Mouse (Mus musculus): ENCODE data around the gene Ogdh.
"Not testable (repeated sequence)": the region's sequence is repeated elsewhere in the genome, so short reads cannot be mapped to it uniquely, and the experiment has no call there.

The Ogdh gene

DNA sequence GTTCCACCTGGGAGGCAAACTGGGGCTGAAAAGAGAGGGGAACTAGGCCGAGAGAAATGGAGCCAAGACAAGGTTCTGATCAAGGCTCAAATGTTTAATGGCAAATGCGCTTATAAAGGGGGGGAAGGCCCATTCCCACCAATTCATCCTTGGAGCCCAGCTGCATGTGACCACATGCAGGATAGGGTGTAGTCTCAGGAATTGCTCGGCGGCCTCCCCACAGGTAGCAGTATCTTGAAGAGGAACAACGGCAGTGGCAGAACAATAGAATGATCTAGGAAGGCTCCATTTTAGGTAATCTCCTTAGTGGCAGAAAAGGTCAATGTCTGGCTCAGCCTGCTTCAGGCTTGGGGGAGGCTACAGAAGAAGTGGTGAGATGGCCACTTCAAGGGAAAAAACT, 76.6 kb downstream of the Ogdh start:
- DNase-seq: not testable (repeated sequence)

DNA sequence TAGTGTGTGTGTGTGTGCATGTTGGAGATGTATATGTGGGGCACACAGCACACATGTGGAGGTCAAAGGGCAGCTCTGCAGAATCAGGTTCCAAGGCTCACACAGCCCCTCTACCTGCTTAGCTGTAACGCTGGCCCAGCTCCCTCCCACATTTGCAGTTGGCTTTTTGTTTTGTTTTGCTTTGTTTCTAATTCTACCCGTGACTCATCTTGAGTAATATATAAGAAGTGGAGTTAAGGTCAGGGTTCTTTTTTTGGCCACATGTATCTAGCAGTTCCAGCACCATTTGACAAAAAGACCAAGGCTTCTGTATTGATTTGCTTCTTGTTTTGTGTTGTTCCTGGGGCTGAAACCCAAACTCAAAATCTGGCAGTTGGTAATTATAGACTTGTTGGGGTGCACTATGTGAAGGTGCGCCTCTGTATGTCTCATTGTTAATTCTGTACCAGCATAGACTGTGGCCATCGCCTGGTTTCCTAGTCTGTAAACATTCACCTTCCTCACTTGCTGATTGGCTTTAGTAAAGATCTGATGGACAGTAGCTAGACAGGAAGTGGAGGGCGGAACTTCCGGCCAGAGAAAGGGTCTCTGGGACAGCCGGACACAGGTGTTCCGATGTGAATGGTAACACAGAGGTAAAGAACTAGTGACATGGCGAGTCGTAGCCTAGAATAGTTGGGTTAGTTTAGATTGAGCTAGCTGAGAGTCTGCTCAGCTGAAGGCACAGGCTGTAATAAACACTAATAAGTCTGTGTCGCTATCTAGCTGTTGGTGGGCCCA, 80.1 kb downstream of the Ogdh start:
- no peak for DNase-seq

DNA sequence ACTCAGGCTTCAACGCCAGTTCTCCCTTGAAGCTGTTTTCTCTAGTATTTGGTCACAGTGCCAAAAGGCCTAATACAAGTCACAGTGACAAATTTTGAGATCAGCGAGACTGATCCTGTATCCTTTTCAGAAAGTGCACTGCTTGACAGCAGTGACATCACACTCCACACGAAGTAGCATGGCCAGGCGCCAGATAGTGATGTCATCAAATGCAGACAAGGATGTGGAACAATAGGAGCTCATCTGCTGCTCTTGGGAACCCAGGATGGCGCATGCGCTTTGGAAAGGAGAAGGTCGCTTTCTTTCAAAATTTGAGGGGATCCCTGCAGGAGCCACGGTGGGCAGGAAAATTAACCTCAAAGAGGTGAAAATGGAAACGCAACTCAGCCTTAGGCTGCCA, 81.4 kb downstream of the Ogdh start:
- no peak for DNase-seq

DNA sequence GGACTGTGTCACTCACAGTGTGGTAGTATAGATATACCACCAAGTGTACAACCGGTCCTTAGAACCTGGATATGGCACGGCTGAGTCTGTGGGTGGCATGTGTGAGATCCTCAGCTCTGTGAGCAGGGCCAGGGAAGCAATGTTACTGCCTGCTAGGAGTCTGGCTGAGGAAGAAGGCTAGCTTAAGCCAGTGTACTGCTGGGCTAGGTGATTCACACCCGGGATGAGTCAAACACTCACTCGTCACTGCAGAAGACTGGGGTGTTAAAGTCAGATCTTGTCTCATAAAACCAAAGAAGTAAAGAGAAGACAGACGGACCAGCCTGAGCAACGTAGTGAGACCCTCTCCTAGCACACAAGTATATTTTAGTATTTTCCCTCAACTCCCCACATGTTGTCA, 89.5 kb downstream of the Ogdh start:
- DNase-seq: no peak

DNA sequence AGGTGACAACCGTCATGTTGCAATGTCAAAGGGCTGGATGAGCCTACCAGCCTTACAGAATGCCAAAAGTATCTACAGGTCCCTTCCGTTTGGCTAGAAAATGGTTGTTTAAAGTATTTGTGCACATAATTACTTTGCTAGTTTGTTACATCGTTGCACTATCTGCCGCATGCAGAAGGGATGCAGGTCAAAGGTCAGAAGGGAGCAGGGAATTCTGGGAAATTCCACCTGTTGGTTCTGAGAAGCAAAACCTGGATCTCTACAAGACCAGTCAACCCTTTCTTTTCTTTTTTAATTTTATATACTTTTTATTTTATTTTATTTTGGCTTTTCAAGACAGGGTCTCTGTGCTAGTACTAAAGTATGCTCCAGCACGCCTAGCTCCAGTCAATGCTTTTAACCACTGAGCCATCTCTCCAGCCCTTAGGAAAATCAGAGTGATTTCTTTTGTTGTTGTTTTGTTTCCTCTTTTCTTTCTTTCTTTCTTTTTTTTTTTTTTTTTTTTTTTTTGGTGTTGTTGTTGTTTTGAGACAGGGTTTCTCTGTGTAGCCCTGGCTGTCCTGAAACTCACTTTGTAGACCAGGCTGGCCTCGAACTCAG, 96.8 kb downstream of the Ogdh start:
- DNase-seq: no peak

DNA sequence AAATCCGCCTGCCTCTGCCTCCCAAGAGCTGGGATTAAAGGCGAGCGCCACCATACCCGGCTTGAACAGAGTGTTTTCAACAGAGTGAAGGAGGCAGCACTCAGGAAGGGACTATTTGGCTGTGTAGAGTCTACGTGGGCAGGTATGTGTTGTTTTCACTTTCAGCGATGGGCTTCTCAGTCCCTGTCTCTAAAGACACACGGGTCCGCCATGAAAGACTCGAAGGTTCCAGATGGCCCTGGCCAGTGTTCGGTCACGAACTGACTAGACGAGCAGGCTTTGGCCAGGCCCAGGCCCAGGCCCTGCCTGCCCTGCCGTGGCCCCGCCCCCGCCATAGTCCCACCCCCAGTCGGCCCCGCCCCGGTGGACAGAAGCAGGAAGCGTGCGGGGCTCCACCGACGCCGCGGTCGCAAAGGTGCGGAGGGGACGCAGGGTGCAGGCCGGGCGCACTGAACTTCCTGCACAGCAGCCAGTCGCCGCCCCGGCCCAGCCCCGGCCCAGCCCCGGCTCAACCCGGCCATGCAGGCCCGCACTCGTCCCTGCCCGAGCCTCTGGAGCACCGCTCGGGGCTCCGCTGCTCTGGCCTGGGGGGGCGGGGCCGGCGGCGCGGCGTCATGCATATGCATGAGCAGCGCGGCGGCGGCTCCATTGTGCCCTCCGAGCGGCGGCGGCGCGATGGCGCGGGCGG, 97.4 kb downstream of the Ogdh start, which contains the start of gene Zmiz2:
Gene Zmiz2 (plus strand): TSS at position 349 of the 688 bp plus-strand sequence.
- DNase-seq: peak; percentile 96

DNA sequence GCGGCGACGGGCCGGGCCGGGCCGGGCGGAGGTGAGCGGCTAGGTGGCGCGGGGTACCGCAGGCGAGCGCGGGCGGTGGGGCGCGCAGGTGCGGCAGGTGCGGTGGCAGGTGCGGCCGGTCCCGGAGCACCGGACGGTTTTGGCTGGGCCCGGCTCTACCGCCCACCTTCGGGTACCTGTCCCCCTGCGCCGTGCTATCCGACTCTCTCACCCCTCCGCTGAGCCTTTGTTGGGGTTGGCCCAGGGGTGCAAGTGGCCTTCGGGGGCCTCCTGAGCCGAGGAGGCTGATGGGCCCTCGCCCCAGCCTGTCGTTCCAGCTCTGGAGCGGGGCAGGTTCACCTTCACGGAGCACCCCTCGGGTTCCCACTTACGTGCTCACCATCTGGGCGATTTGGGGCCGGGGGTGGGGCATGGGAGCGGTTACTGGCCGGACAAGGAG, 98.1 kb downstream of the Ogdh start:
- peak; percentile 37 for DNase-seq

DNA sequence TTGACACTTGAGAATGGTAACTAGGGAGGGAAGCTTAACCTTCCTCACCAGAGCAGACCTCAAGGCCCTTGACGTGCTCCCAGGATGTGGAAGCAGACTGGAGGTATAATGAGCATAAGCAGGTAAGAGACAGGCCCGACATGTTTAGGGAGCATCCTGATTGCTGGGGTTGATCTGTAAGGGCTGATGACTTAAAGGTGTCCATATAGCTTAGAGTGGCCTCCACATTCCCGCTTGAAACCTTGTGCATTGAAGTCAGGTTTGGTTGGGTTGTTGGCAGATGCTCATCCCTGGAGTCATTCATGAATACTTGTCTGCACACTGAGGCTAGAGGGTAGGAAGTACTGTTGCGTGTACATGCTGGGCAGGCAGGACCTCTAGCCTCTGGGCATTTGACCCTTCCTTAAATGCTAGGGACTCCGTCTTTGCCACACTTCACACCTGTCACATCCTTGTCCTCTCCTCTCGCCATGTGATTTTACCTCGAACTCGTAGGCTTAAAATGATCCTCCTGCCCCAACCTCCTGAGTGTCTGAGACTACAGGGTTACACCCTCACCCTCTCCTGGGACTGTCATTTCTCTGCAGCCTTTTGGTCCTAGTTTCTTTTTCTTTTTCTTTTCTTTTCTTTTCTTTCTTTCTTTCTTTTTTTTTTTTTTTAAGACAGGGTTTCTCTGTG, 99.1 kb downstream of the Ogdh start:
- DNase-seq: no peak

DNA sequence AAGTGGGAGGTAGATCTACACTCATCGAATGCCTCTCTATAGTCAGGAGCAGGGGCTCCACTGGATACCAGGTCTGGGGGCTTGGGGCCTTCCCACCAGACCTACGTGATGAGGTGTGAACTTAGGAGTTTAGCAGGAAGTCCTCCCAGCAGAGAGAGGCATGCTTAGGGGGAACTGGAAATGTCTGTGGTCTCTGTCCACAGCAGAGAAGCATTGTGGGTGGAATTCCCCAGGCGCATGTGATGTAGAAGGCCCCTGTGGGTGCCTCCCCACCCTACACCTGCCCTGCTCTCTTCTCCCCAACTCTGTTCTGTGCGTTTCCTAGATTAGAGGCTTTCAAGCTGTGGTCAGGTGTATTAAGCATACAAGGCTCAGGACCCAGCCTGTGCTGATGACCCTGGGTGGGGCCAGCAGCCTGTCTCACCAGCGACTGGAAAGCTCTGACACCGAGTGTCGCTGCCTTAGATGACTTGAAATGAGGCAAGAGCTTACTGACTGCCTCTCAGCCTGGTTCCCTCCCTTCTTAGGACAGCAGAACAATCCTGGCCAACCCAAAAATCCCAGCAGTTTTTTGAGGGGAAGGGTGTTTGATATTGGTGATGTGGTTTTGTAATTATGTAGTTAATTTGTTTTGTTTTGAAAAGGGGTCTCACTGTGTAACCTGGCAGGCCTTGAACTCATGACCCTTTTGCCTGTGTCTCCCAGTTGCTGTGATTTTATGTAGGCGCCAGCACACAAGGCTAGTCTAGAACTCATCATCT, 100.3 kb downstream of the Ogdh start:
- DNase-seq: no peak

DNA sequence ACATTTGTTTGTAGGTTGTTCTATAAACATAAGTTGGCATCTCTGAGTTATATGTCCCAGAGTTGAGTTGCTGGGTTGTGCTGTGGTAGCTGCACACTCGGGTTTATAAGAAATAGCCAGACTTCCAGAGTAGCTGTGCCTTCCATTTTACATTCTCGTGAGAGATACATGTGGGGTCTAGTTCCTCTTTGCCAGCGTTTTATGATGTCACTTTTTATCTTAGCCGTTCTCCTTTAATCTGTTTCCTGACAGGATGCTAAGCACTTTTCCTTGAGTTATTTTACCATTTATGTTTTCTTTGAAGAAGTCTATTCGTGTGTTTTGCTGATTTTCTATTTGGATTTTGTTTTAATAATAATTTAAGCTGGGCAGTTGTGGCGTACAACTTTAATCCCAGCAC, 101.4 kb downstream of the Ogdh start:
- DNase-seq: no peak

DNA sequence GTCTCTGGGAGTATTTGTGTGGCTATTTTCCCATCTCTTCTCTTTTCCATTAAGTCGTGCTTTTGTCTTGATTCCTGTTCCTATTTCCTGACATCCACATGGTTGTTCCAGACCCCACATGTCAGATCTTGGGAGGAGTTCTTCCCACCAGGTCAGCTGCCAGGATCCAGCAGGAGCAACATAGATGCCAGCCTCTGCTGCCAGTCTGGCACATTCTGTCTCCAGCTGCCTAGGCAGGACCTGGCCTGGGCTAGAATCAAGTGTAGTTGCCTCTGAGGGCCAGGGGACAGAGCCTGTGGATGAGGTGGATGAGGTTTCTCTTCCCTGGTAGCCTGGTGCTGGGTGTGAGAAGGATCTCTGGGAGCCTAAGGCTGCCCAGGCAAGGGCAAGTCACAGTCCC, 102.4 kb downstream of the Ogdh start:
- no peak for DNase-seq

DNA sequence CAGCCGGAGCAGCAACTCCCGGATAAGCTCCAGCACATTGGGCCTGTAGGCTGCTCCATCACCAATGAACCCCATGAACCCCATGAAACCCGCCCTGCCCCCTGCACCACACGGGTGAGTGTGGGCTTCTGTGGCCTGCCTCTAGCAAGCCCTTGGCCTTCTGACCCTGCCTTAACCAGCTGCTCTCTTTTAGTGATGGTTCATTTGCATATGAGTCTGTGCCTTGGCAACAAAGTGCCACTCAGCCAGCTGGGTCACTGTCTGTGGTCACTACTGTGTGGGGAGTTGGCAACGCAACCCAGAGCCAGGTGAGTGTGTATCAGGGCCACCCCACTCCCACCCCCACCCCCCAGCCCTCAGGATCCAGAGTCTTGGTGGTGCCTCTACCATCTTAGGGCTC, 104.1 kb downstream of the Ogdh start:
- DNase-seq: no peak

DNA sequence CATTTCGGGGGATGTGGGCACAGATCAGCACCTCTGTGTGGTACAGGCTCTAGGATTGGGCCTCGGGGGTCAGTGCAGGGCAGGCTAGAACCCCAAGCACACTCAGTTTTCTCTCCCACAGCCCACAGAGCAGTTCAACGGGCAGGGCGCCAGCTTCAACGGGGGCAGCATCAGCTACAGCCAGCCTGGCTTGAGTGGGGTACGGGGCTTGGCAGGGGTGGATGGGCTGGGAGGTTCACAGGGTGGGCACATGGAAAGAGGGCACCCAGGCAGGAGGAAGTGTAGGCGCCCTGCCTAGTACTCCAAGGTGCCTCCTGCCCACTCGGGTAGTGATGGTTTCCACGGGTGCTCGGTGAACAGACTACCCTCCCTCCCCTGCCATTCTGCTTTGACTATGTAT, 106.7 kb downstream of the Ogdh start:
- DNase-seq: no peak

DNA sequence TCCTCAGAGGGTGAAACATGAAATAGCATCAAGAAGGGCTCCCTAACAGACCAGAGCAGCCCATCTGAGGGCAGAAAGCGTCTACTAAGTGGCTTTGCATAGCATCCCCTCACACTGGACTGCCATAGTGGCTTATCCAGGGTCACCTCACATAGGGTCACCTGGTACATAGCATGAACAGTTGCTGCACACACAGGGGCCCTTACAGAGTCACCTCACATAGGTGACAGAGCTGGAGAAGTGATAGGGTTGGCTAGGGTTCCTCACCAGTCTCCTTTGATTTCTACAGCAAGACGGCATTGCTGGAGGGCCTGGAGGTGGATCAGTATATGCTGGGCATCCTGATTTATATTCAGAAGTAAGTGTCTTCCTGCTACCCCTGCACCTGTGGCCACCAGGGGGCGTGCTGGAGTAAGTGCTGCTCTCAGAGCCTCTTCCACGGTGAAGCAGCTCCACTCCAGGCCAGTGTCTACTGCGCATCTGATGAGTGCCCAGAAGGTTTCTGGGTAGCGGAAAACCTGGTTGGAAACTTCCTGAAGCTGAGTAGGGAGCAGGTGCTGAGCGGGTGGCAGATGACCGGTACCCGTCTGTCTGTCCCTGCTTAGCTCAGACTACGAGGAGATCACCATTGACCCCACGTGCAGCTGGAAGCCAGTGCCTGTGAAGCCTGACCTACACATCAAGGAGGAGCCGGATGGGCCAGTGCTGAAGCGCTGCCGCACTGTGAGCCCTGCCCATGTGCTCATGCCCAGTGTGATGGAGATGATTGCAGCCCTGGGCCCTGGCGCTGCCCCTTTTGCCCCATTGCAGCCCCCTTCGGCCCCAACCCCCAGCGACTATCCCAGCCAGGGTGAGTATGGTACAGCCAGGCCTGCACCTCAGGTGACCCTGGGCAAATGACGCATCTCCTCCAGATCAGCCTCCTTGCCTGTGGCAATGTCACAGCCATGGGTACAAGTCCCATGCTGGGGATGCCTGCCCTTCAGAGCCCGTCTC, 111.4 kb downstream of the Ogdh start:
- DNase-seq: peak; percentile 80

DNA sequence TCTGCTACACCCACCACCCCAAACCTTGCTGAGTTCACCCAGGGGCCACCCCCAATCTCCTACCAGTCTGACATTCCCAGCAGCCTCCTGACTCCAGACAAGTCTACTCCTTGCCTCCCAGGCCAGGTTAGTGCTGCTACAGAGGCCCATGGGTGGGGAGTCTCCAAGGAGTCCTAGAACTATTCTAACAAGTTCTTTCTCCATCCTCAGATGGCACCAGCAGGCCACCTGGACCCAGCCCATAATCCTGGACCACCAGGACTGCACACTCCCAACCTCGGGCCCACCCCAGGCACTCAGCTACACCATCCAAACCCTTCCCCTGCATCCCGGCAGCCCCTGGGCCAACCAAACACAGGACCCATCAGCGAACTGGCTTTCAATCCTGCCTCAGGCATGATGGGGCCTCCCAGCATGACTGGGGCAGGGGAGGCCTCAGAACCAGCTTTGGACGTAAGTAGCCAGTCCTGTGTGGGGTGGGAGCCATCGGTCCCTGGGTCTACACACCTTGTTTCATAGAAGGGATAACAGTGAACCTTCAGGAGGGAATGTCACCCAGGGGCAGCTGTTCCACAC, 112.5 kb downstream of the Ogdh start:
- no peak for DNase-seq

DNA sequence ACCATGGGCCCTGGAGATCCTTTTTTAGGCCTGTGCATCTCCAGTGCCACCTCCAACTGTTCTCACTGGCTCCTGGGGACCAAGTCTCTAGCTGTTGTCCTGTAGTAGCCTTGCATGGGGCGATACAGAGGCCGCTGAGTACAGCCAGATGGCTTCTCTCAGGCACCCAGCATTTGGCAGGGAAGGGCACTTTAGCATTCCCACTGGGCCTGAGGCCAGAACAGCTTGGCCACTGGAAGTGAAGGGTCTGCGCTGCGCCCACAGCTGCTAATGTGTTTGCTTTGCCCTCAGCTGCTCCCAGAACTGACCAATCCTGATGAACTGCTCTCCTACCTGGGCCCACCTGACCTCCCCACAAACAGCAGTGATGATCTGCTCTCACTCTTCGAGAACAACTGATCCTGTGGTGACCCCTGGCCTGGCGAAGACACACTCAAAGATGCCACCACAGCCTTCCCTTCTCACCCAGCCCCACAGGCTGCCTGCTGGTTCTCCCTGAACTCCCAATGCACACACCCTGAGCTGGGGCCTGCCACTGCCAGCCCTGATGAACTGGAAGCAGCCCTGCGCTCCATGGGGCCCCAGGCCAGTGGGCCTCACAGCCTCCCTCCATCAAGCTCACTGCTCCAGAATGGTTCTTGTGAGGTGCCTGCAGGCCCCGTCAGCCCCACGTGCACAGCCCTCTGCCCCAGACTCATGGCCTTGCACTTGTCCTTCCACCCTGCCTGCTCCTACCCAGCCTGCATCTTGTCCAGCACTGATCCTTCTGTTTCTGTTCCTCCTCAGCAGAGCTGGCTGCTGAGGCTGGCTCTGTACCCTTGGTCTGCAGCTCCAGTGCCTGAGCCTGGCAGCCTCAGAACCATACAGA, 113.5 kb downstream of the Ogdh start:
- no peak for DNase-seq

DNA sequence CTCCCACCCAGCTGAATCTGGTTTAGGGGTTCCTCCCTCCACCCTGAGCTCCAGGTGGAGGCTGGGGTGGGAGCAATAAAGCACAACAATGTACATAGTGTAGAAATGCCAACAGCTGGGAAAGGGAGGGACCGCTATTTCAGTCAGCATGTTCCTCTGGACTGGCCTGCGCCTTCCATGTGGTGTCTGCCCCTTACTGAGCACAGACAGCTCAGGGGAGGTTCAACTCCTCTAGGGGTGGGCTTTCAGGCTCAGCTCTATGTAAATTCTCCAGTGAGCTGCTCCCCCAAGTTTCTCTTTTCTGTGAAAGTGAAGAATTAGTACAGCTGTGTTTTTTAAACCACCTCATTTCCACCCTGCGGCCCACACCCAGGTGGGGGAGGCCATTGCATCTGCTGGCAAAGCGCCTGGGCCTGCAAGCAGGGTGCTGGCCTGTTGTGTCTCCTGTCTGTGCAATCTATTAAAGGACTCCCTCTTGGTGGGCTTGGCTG, 114.2 kb downstream of the Ogdh start:
- DNase-seq: peak; percentile 67

All from kidney, adult 18-20 months (tissue).